Mouse (Mus musculus): Measurements from ENCODE around the gene Cenpm. TPM values are rescaled to one million over a fixed set of nuclear protein-coding genes. Genes with fewer than 3 reads are reported as not detected.

The Cenpm gene
- 45.5 and 45.8 TPM in 2 replicates for polyA plus RNA-seq (2016; fragmentation: Nextera tagmentation; extraction: Ambion mirVana)

DNA sequence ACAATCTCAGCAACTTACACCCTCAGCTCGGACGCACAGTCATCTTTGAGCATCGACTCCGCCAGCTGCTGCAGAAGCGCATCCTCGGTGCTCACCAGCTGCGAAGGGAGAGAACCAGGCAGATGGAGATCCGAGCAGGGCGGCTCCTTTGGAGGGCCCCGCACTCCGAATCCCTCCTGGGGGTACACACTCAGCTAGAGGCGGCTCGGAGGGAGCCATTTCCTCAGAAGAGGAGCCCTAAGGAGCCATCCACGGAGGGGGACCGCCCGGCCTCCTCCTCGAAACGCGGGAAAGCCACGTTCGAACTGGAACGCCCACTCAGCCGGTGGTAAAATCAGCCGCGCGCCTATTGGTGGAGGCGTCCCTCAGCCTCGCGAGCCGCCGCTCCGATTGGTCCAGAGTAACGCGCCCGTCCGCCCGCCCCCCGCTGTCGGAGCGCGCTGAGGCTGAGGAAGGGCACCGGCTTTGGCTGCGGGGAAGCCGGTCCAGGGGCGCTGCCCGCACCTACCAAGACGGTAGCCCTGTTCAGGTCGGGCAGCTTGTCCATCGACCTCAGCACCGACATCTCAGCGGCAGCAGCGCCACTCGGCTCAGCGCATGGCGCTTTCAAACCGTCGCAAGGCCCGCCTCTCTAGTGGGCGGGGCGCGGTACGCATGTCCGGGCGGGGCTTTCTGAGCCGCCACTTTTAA, at the start of gene Cenpm:
Cenpm (minus strand) TSS at position 634 of the 690 bp plus-strand sequence.
- Histone ChIP-seq H3K9ac (peak within 1 kb of the TSS; percentile 60), H3K9me3 (no peaks in the 10 kb centered on the region), H3K36me3 (no peaks in the 10 kb centered on the region), H3K27ac (no peak within 1 kb of the TSS; the same call in 1 of the 2 replicates), H3K4me1 (no peaks in the 10 kb centered on the region), H3K4me2 (replicated peaks) (peak within 1 kb of the TSS; percentile 89), H3K27me3 (replicated peaks) (no peaks in the 10 kb centered on the region), H3K4me3 (peak within 1 kb of the TSS; percentile 65)
- WGBS, result under 1% methylated on average over 65 of the region's 65 CpGs
- peak; percentile 96 for ATAC-seq (ENCODE audit: low FRiP score, low read depth)

DNA sequence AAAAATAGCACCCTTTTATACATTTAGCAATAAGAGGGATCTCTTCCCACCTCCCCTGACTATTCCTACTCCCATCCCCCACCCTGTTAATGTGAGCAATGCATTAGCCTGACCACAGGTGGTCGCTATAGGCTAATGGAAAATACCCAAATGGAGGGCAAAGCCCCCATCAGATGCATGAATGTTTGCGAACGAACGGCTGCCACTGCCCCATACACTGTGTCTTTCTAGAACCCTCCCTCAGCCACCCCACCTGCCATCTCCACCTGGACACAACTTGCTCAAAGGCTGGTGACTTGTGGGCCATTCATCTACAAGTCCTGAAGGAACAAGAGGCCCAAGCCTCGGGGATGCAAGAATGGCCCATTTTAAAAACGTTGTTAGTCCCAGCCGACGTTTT, 49.5 kb upstream of the Cenpm start:
- Histone ChIP-seq H3K9ac (no peak overlapping the region), H3K27me3 (replicated peaks) (no peaks in the 10 kb centered on the region), H3K4me1 (peaks cover 19% of the 10 kb centered on the region), H3K4me3 (no peak overlapping the region), H3K9me3 (no peaks in the 10 kb centered on the region), H3K36me3 (peaks cover 29% of the 10 kb centered on the region), H3K27ac (no peak overlapping the region), H3K4me2 (replicated peaks) (no peak overlapping the region)
- WGBS, result 46% methylated on average over 8 of the region's 8 CpGs
- peak; percentile 30 for ATAC-seq (ENCODE audit: low FRiP score, low read depth)

- ATAC-seq (ENCODE audit: low FRiP score, low read depth), result peak; percentile 84
- H3K9ac ChIP-seq, result no peak overlapping the region
- peak overlapping the region; percentile 46 for H3K27ac ChIP-seq
- peaks cover 19% of the 10 kb centered on the region for H3K4me1 ChIP-seq
- H3K9me3 ChIP-seq, result no peaks in the 10 kb centered on the region
- peaks cover 37% of the 10 kb centered on the region for H3K36me3 ChIP-seq
- H3K4me3 ChIP-seq, result no peak overlapping the region
- WGBS, result 2% methylated on average over 7 of the region's 7 CpGs
- no peaks in the 10 kb centered on the region for H3K27me3 ChIP-seq (replicated peaks)
- H3K4me2 ChIP-seq (replicated peaks), result peak overlapping the region; percentile 42
Observed at GRCm38 (mm10) chr15:82293271-82293711, 48.7 kb upstream of the Cenpm start.

DNA sequence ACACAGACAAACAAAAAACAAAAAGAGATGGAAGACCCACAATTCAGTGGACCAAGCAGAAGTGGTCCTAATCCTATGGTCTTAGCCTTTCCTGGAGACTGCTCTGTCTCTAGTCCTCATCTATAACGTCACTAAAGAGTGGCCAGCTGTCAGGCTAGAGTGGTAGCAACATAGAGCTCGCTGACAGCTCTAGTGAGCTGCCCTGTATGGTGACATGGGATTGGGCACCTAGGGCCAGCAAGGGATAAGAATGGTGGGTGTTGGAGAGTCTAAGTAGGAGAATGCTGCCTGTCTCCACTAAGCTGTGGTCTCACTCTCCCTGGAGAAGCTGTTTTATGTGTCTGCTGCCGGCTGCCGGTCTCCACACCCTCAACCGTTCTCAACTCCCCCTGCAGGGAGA, 48.3 kb upstream of the Cenpm start:
- peak overlapping the region; percentile 46 for H3K27ac ChIP-seq
- no peak overlapping the region for H3K4me3 ChIP-seq
- 12% methylated on average over 5 of the region's 5 CpGs for WGBS
- no peaks in the 10 kb centered on the region for H3K27me3 ChIP-seq (replicated peaks)
- no peak overlapping the region for H3K9ac ChIP-seq
- H3K4me2 ChIP-seq (replicated peaks), result peak overlapping the region; percentile 42
- peaks cover 41% of the 10 kb centered on the region for H3K36me3 ChIP-seq
- peak; percentile 30; the same call in 1 of the 2 replicates for ATAC-seq (ENCODE audit: low FRiP score, low read depth)
- no peaks in the 10 kb centered on the region for H3K9me3 ChIP-seq
- H3K4me1 ChIP-seq, result peaks cover 19% of the 10 kb centered on the region

- Histone ChIP-seq H3K27ac (no peak overlapping the region), H3K9me3 (no peaks in the 10 kb centered on the region), H3K9ac (no peak overlapping the region), H3K27me3 (replicated peaks) (no peaks in the 10 kb centered on the region), H3K4me3 (no peak overlapping the region), H3K4me2 (replicated peaks) (no peak overlapping the region), H3K36me3 (peaks cover 65% of the 10 kb centered on the region), H3K4me1 (peaks cover 19% of the 10 kb centered on the region)
- WGBS, result 81% methylated on average over 7 of the region's 7 CpGs
- no peak for ATAC-seq (ENCODE audit: low FRiP score, low read depth)
Observed at GRCm38 (mm10) chr15:82290252-82290651, 45.7 kb upstream of the Cenpm start.

DNA sequence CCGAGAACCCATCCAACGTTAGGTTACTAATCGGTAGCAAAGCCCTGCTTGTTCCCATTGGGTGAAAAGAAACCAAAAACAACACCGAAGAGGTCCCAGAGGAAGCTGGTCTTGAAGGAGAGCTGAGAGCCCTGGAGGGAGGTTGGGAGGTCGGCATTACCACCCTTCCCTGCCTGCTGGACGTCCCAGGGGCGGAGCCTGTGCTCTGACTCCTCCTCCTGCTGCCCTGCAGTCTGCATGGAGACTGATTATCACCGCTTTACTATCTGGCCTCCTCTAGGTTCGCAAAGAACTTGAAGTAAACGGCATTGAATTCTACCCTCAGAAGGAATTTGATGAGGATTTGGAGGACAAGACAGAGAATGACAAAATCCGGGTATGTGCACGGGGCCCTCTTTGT, 41.6 kb upstream of the Cenpm start:
- no peak overlapping the region for H3K9ac ChIP-seq
- no peaks in the 10 kb centered on the region for H3K9me3 ChIP-seq
- H3K36me3 ChIP-seq, result peaks cover 92% of the 10 kb centered on the region
- H3K4me3 ChIP-seq, result no peak overlapping the region
- no peak for ATAC-seq (ENCODE audit: low FRiP score, low read depth)
- no peaks in the 10 kb centered on the region for H3K4me1 ChIP-seq
- 66% methylated on average over 12 of the region's 12 CpGs for WGBS
- H3K4me2 ChIP-seq (replicated peaks), result no peak overlapping the region
- no peak overlapping the region for H3K27ac ChIP-seq
- no peaks in the 10 kb centered on the region for H3K27me3 ChIP-seq (replicated peaks)

- Histone ChIP-seq H3K9ac (no peak overlapping the region), H3K9me3 (no peaks in the 10 kb centered on the region), H3K27ac (no peak overlapping the region), H3K36me3 (peaks cover 72% of the 10 kb centered on the region), H3K4me1 (peaks cover 27% of the 10 kb centered on the region), H3K27me3 (replicated peaks) (no peaks in the 10 kb centered on the region), H3K4me2 (replicated peaks) (no peak overlapping the region), H3K4me3 (no peak overlapping the region)
- 87% methylated on average over 4 of the region's 4 CpGs for WGBS
- ATAC-seq (ENCODE audit: low FRiP score, low read depth), result no peak
Observed at GRCm38 (mm10) chr15:82280638-82281037, 36.1 kb upstream of the Cenpm start.

DNA sequence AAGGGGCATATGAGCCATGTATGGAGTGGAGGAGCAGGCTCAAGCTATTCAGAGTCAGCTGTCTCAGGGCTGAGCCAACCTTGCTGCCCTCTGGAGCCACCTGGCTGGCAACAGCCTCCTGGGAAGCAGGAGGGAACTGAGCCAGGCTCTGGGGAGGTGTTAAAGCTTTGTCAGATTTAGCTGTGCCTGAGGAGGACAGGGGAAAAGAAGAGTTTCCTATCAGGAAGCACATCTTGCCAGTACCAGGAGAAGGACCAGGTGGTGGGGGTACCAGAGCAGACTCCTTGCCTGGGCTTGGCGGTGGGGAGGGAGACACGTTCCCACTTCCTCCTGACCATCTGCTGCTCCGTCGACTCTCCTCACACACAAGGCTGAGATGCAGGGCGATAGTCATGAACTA, 33.0 kb upstream of the Cenpm start:
- WGBS, result 82% methylated on average over 5 of the region's 5 CpGs
- H3K27me3 ChIP-seq (replicated peaks), result peaks cover 14% of the 10 kb centered on the region
- no peak overlapping the region for H3K27ac ChIP-seq
- H3K4me2 ChIP-seq (replicated peaks), result peak overlapping the region; percentile 76
- H3K9me3 ChIP-seq, result no peaks in the 10 kb centered on the region
- H3K4me1 ChIP-seq, result peaks cover 38% of the 10 kb centered on the region
- H3K4me3 ChIP-seq, result no peak overlapping the region
- 0 out of 2 replicates have a peak overlapping the region, but pooled peaks have one; percentile 3 for H3K9ac ChIP-seq
- no peak for ATAC-seq (ENCODE audit: low FRiP score, low read depth)
- peaks cover 42% of the 10 kb centered on the region for H3K36me3 ChIP-seq

GRCm38 (mm10) chr15:82274927-82275901, 30.7 kb upstream of the Cenpm start:
- Histone ChIP-seq H3K9me3 (no peaks in the 10 kb centered on the region), H3K4me3 (peak overlapping the region; percentile 76), H3K9ac (peak overlapping the region; percentile 92), H3K4me2 (replicated peaks) (peak overlapping the region; percentile 76), H3K27ac (peak overlapping the region; percentile 94), H3K4me1 (peaks cover 38% of the 10 kb centered on the region), H3K36me3 (peaks cover 22% of the 10 kb centered on the region), H3K27me3 (replicated peaks) (peaks cover 21% of the 10 kb centered on the region)
- under 1% methylated on average over 85 of the region's 86 CpGs for WGBS
- ATAC-seq (ENCODE audit: low FRiP score, low read depth), result peak; percentile 84

DNA sequence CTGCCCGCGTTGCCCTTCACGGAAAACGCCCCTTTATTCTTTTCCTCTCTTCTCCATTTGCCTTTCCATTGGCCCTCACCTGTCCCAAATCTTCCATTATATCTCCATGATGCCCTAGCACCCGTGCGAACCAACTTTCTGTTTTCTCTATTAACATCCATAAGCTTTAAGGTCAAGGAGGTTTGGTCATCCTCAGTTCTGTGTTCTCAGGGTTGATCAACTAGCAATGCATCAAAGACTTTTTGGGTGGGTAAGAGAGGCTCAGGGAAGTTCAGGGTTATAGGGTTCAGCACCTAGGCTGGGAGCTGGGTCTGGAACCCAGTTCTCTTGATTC, 30.0 kb upstream of the Cenpm start, which contains the start of gene Sept3:
Sept3 (plus strand) TSS at position 301 of the 334 bp plus-strand sequence.
- H3K9me3 ChIP-seq, result no peaks in the 10 kb centered on the region
- H3K4me2 ChIP-seq (replicated peaks), result peak within 1 kb of the TSS; percentile 76
- ATAC-seq (ENCODE audit: low FRiP score, low read depth), result peak; percentile 3; the same call in 1 of the 2 replicates
- peak within 1 kb of the TSS; percentile 94 for H3K27ac ChIP-seq
- peak within 1 kb of the TSS; percentile 92 for H3K9ac ChIP-seq
- H3K4me1 ChIP-seq, result peaks cover 38% of the 10 kb centered on the region
- H3K36me3 ChIP-seq, result peaks cover 15% of the 10 kb centered on the region
- peaks cover 21% of the 10 kb centered on the region for H3K27me3 ChIP-seq (replicated peaks)
- 30% methylated on average over 6 of the region's 6 CpGs for WGBS
- H3K4me3 ChIP-seq, result peak within 1 kb of the TSS; percentile 76

DNA sequence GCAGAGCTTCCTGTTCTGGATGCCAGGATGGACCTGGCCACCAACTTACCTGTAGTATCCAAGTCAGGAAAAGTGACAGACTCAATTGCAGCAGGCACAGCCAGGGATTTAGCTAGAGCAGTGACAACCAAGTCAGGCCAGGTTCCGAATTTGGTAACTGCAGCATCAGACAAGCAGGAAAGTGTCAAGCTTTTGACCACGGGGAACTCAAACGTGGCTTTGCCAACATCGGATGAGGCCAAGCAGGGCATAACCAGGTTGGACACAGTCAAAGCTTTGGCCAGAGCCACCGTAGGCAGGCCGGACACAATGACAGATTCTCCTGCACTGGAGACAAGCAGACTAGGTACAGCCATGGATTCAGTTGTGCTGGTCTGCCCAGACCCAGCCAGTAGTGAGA, 27.7 kb upstream of the Cenpm start:
- 90% methylated on average over 6 of the region's 6 CpGs for WGBS
- H3K9me3 ChIP-seq, result no peaks in the 10 kb centered on the region
- H3K27me3 ChIP-seq (replicated peaks), result peaks cover 21% of the 10 kb centered on the region
- no peak overlapping the region for H3K4me3 ChIP-seq
- no peak overlapping the region for H3K27ac ChIP-seq
- no peak for ATAC-seq (ENCODE audit: low FRiP score, low read depth)
- no peak overlapping the region for H3K4me2 ChIP-seq (replicated peaks)
- no peaks in the 10 kb centered on the region for H3K36me3 ChIP-seq
- peaks cover 48% of the 10 kb centered on the region for H3K4me1 ChIP-seq
- H3K9ac ChIP-seq, result no peak overlapping the region

DNA sequence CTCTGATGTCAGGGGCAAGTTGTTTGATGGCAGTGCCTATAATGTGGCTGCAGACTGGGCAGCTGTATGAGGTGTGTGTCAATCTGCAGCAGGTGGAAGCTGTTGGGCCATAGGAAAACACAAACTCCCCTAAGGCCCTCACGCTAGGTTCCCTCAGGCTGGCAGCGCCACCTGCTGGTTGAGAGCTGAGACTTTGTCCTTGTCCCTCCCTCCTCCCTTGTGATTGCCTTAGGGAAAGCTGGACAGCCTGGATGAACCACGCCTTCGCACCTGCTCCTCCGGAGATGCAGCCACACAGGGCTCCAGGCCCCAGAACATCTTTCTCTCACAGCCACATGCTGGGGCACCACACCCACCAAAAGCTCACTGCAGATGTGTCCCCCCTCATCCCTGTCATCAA, 26.7 kb upstream of the Cenpm start:
- 4% methylated on average over 5 of the region's 5 CpGs for WGBS
- Histone ChIP-seq H3K4me1 (peaks cover 37% of the 10 kb centered on the region), H3K4me3 (no peak overlapping the region), H3K4me2 (replicated peaks) (no peak overlapping the region), H3K27me3 (replicated peaks) (peaks cover 21% of the 10 kb centered on the region), H3K9ac (no peak overlapping the region), H3K27ac (no peak overlapping the region), H3K9me3 (no peaks in the 10 kb centered on the region), H3K36me3 (no peaks in the 10 kb centered on the region)
- no peak for ATAC-seq (ENCODE audit: low FRiP score, low read depth)
